Mouse (Mus musculus): ENCODE measurements at regions not wholly inside any gene's neighbourhood (a gene's known extent, or its start where the extent isn't known, plus 50 kb on each side); places are given as distances from the start of the nearest gene placed in this dataset.
A peak's percentile ranks its signal among the peaks of the same experiment; 100 is the strongest.

GRCm38 (mm10) chr12:27673404-27673803 is 331.0 kb upstream of the Sox11 start:
- Histone ChIP-seq H3K4me3 (ENCODE audit: low read depth, low read length) (no peak overlapping the region), H3K4me2 (no peak overlapping the region), H3K27me3 (replicated peaks; ENCODE audit: control insufficient read depth, insufficient read depth, low read length) (no peaks in the 10 kb centered on the region), H3K4me1 (replicated peaks; ENCODE audit: control insufficient read depth, insufficient read depth, low read length) (no peaks in the 10 kb centered on the region), H3K36me3 (ENCODE audit: control insufficient read depth, insufficient read depth, low read length) (no peaks in the 10 kb centered on the region), H3K27ac (ENCODE audit: low read depth, low read length) (no peak overlapping the region), H3K9ac (ENCODE audit: low read depth, low read length) (no peak overlapping the region), H3K9me3 (ENCODE audit: control insufficient read depth, low read length) (no peaks in the 10 kb centered on the region)
- ATAC-seq (replicated peaks; ENCODE audit: low FRiP score) (no peak), DNase-seq (ENCODE audit: low spot score) (no peak)

DNA sequence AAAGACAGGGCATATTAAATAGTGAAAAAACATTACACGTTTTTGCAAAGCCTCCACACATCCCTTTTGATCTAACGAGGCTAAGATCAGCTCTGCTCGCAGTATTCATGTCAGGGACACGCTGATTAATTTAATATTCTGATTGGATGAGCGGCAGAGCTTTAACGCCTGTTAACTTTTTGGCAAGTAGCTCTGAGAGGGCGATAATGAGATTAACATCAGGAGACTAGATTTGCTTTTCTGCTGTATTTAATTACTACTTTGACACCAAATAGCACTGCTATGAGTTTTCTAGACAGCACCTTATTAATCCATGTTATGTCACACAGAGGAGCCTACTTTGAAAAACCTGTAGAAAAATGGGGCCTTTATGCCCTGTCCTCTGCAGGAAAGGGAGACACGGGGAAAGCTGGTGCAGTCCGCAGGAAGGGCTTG is 328.3 kb upstream of the Sox11 start:
- Histone ChIP-seq H3K4me2 (no peak overlapping the region), H3K4me1 (replicated peaks; ENCODE audit: control insufficient read depth, insufficient read depth, low read length) (no peaks in the 10 kb centered on the region; the same call in 1 of the 2 replicates), H3K27me3 (replicated peaks; ENCODE audit: control insufficient read depth, insufficient read depth, low read length) (no peaks in the 10 kb centered on the region), H3K36me3 (ENCODE audit: control insufficient read depth, insufficient read depth, low read length) (no peaks in the 10 kb centered on the region), H3K27ac (ENCODE audit: low read depth, low read length) (no peak overlapping the region), H3K4me3 (ENCODE audit: low read depth, low read length) (no peak overlapping the region), H3K9ac (ENCODE audit: low read depth, low read length) (no peak overlapping the region), H3K9me3 (ENCODE audit: control insufficient read depth, low read length) (no peaks in the 10 kb centered on the region)
- 62% methylated on average over 9 of the region's 9 CpGs for WGBS
- DNase-seq (ENCODE audit: low spot score) (no peak), ATAC-seq (replicated peaks; ENCODE audit: low FRiP score) (no peak)

- WGBS: 80% methylated on average over 7 of the region's 7 CpGs
- Histone ChIP-seq H3K27me3 (replicated peaks; ENCODE audit: control insufficient read depth, insufficient read depth, low read length) (no peaks in the 10 kb centered on the region), H3K27ac (ENCODE audit: low read depth, low read length) (no peak overlapping the region), H3K4me1 (replicated peaks; ENCODE audit: control insufficient read depth, insufficient read depth, low read length) (no peaks in the 10 kb centered on the region; the same call in 1 of the 2 replicates), H3K4me3 (ENCODE audit: low read depth, low read length) (no peak overlapping the region), H3K9me3 (ENCODE audit: control insufficient read depth, low read length) (no peaks in the 10 kb centered on the region), H3K9ac (ENCODE audit: low read depth, low read length) (no peak overlapping the region), H3K4me2 (no peak overlapping the region), H3K36me3 (ENCODE audit: control insufficient read depth, insufficient read depth, low read length) (no peaks in the 10 kb centered on the region)
- no peak for DNase-seq (ENCODE audit: low spot score)
- no peak for ATAC-seq (replicated peaks; ENCODE audit: low FRiP score)
Observed at GRCm38 (mm10) chr12:27670190-27670589, 327.8 kb upstream of the Sox11 start.

GRCm38 (mm10) chr12:27669542-27669941 is 327.2 kb upstream of the Sox11 start:
- no peak overlapping the region for H3K9ac ChIP-seq (ENCODE audit: low read depth, low read length)
- no peaks in the 10 kb centered on the region; the same call in 1 of the 2 replicates for H3K4me1 ChIP-seq (replicated peaks; ENCODE audit: control insufficient read depth, insufficient read depth, low read length)
- no peak overlapping the region for H3K4me2 ChIP-seq
- no peaks in the 10 kb centered on the region for H3K9me3 ChIP-seq (ENCODE audit: control insufficient read depth, low read length)
- H3K36me3 ChIP-seq (ENCODE audit: control insufficient read depth, insufficient read depth, low read length): no peaks in the 10 kb centered on the region
- WGBS: 72% methylated on average over 6 of the region's 6 CpGs
- no peak for DNase-seq (ENCODE audit: low spot score)
- no peak overlapping the region for H3K4me3 ChIP-seq (ENCODE audit: low read depth, low read length)
- ATAC-seq (replicated peaks; ENCODE audit: low FRiP score): no peak
- H3K27me3 ChIP-seq (replicated peaks; ENCODE audit: control insufficient read depth, insufficient read depth, low read length): no peaks in the 10 kb centered on the region
- no peak overlapping the region for H3K27ac ChIP-seq (ENCODE audit: low read depth, low read length)

- Histone ChIP-seq H3K9ac (ENCODE audit: low read depth, low read length) (no peak overlapping the region), H3K4me1 (replicated peaks; ENCODE audit: control insufficient read depth, insufficient read depth, low read length) (no peaks in the 10 kb centered on the region; the same call in 1 of the 2 replicates), H3K27me3 (replicated peaks; ENCODE audit: control insufficient read depth, insufficient read depth, low read length) (no peaks in the 10 kb centered on the region), H3K27ac (ENCODE audit: low read depth, low read length) (no peak overlapping the region), H3K9me3 (ENCODE audit: control insufficient read depth, low read length) (no peaks in the 10 kb centered on the region), H3K36me3 (ENCODE audit: control insufficient read depth, insufficient read depth, low read length) (no peaks in the 10 kb centered on the region), H3K4me2 (no peak overlapping the region), H3K4me3 (ENCODE audit: low read depth, low read length) (no peak overlapping the region)
- DNase-seq (ENCODE audit: low spot score): no peak
- WGBS: 29% methylated on average over 2 of the region's 2 CpGs
- peak; percentile 90 for ATAC-seq (replicated peaks; ENCODE audit: low FRiP score)
Observed at GRCm38 (mm10) chr12:27666456-27666855, 324.1 kb upstream of the Sox11 start.

- H3K9me3 ChIP-seq (ENCODE audit: control insufficient read depth, low read length): no peaks in the 10 kb centered on the region
- no peak overlapping the region for H3K9ac ChIP-seq (ENCODE audit: low read depth, low read length)
- no peaks in the 10 kb centered on the region for H3K27me3 ChIP-seq (replicated peaks; ENCODE audit: control insufficient read depth, insufficient read depth, low read length)
- H3K27ac ChIP-seq (ENCODE audit: low read depth, low read length): no peak overlapping the region
- ATAC-seq (replicated peaks; ENCODE audit: low FRiP score) (no peak), DNase-seq (ENCODE audit: low spot score) (no peak)
- no peak overlapping the region for H3K4me3 ChIP-seq (ENCODE audit: low read depth, low read length)
- no peak overlapping the region for H3K4me2 ChIP-seq
- WGBS: 90% methylated on average over 4 of the region's 4 CpGs
- H3K4me1 ChIP-seq (replicated peaks; ENCODE audit: control insufficient read depth, insufficient read depth, low read length): no peaks in the 10 kb centered on the region; the same call in 1 of the 2 replicates
- no peaks in the 10 kb centered on the region for H3K36me3 ChIP-seq (ENCODE audit: control insufficient read depth, insufficient read depth, low read length)
Observed at GRCm38 (mm10) chr12:27663126-27663525, 320.8 kb upstream of the Sox11 start.

- ATAC-seq (replicated peaks; ENCODE audit: low FRiP score) (no peak), DNase-seq (ENCODE audit: low spot score) (no peak)
- H3K9ac ChIP-seq (ENCODE audit: low read depth, low read length): no peak overlapping the region
- H3K9me3 ChIP-seq (ENCODE audit: control insufficient read depth, low read length): no peaks in the 10 kb centered on the region
- no peaks in the 10 kb centered on the region for H3K36me3 ChIP-seq (ENCODE audit: control insufficient read depth, insufficient read depth, low read length)
- H3K4me3 ChIP-seq (ENCODE audit: low read depth, low read length): no peak overlapping the region
- 86% methylated on average over 5 of the region's 5 CpGs for WGBS
- H3K4me2 ChIP-seq: no peak overlapping the region
- no peak overlapping the region for H3K27ac ChIP-seq (ENCODE audit: low read depth, low read length)
- no peaks in the 10 kb centered on the region; the same call in 1 of the 2 replicates for H3K4me1 ChIP-seq (replicated peaks; ENCODE audit: control insufficient read depth, insufficient read depth, low read length)
- no peaks in the 10 kb centered on the region for H3K27me3 ChIP-seq (replicated peaks; ENCODE audit: control insufficient read depth, insufficient read depth, low read length)
Observed at GRCm38 (mm10) chr12:27662723-27663122, 320.3 kb upstream of the Sox11 start.

GRCm38 (mm10) chr12:27657536-27657935 is 315.2 kb upstream of the Sox11 start:
- 83% methylated on average over 4 of the region's 4 CpGs for WGBS
- Histone ChIP-seq H3K27me3 (replicated peaks; ENCODE audit: control insufficient read depth, insufficient read depth, low read length) (no peaks in the 10 kb centered on the region), H3K27ac (ENCODE audit: low read depth, low read length) (no peak overlapping the region), H3K9ac (ENCODE audit: low read depth, low read length) (no peak overlapping the region), H3K4me2 (no peak overlapping the region), H3K36me3 (ENCODE audit: control insufficient read depth, insufficient read depth, low read length) (no peaks in the 10 kb centered on the region), H3K4me1 (replicated peaks; ENCODE audit: control insufficient read depth, insufficient read depth, low read length) (no peaks in the 10 kb centered on the region), H3K9me3 (ENCODE audit: control insufficient read depth, low read length) (no peaks in the 10 kb centered on the region), H3K4me3 (ENCODE audit: low read depth, low read length) (no peak overlapping the region)
- DNase-seq (ENCODE audit: low spot score) (no peak), ATAC-seq (replicated peaks; ENCODE audit: low FRiP score) (no peak)

- Histone ChIP-seq H3K36me3 (ENCODE audit: control insufficient read depth, insufficient read depth, low read length) (no peaks in the 10 kb centered on the region), H3K27ac (ENCODE audit: low read depth, low read length) (no peak overlapping the region), H3K9ac (ENCODE audit: low read depth, low read length) (no peak overlapping the region), H3K4me1 (replicated peaks; ENCODE audit: control insufficient read depth, insufficient read depth, low read length) (no peaks in the 10 kb centered on the region), H3K4me2 (no peak overlapping the region), H3K27me3 (replicated peaks; ENCODE audit: control insufficient read depth, insufficient read depth, low read length) (no peaks in the 10 kb centered on the region), H3K9me3 (ENCODE audit: control insufficient read depth, low read length) (no peaks in the 10 kb centered on the region), H3K4me3 (ENCODE audit: low read depth, low read length) (no peak overlapping the region)
- ATAC-seq (replicated peaks; ENCODE audit: low FRiP score) (no peak), DNase-seq (ENCODE audit: low spot score) (no peak)
- WGBS: 72% methylated on average over 4 of the region's 4 CpGs
Observed at GRCm38 (mm10) chr12:27653541-27653940, 311.2 kb upstream of the Sox11 start.

All from liver, embryonic 11.5 days (tissue).